Mouse (Mus musculus): ENCODE measurements around the gene Gmnn.
"Not testable (repeated sequence)": the region's sequence is repeated elsewhere in the genome, so short reads cannot be mapped to it uniquely, and the experiment has no call there.

The Gmnn gene

GRCm38 (mm10) chr13:24761403-24762227 lies at the start of gene Gmnn:
Gmnn (minus strand) TSS chr13:24761923.
- DNase-seq = peak; percentile 95

DNA sequence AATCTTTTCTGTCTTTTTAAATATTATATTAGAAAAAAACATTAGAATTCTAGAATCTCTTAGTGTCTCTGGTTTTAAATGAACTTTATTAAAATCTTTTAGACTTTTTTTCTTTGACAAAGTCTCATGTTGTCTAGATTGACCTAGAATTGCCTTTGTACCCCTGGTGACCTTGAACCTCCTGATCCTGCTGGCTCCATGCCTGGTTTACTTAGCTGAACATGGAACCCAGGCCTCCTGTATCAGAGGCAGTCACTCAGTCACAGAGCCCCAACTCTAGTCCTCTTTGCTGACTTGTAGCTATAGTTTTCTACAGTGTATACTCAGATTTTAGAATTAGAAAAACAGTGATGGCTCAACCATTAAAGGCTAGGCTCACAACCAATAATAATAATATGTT lies 44.4 kb upstream of the Gmnn start:
- no peak for DNase-seq

DNA sequence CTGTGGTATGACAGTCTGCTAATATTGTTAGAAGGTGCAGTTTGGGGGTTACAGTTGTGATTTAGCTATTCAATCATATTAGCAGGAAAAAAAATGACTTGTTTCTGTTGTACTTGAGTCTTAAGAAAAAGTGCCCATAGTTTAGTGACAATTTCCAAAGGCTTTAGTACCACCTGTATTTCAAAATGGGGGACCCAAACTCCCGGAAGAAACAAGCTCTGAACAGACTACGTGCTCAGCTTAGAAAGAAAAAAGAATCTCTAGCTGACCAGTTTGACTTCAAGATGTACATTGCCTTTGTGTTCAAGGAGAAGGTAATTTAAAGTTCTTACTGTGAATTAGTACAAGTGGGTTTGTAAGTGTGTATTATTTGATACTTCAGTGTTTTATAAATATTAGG lies 41.5 kb upstream of the Gmnn start:
- no peak for DNase-seq

DNA sequence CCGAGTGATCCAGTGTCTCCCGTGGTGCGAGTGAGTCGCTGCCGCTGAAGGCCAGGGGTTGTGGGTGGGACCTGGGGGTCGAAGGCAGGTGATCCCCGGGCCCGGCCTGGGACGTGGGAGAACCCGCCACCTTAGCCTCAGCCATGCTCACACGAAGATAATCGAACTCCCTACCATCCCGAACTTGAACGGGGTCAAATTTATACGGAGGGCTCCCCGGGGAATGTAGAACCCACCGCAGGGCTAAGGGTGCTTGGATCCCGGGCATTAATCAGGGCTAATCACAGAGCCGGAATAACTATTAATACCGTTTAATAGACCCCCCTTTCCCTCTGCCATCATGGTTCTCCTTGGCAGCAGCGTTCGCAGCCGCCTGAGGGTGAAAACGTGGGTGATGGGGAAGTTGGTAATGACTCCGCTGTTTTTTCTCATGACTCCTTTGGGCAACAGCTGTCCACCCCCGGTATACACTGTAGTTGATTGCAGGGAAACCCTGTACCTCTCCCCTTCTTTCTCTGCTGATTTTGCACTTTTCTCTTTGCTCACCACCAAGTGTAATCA lies 40.5 kb upstream of the Gmnn start:
- peak; percentile 46 for DNase-seq

DNA sequence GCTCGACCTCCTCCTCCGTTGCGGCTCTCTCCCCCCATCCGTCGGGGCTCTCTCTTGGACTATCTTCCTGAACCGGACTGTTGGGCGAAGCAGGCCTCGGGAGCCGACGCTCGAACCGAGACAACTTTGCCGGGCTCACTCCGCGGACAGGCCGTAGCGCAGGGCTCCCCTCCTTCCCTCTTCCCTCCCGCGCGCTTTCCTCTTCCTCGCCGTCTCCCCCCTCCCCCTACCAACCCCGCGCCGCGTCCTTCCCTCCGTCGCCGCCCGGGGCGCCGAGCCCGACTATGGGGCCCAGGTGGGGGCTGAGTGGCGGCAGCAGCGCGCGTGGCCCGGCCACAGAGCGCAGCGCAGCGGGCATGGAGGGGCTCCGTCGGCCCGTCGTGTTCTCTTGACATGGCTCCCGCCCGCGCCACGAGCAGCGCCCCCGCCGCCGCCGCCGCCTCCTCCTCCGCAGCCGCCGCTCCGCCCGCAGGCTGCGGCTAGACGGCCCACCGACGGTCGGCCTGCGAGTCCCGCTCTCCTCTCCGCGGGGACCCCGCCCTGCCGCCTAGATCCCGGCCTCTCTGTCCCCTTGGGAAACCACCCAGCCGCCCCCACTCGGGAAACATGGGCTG lies 39.7 kb upstream of the Gmnn start, which contains the start of gene BC005537:
BC005537 (plus strand) TSS at position 350 of the 614 bp plus-strand sequence.
- DNase-seq = peak; percentile 80

DNA sequence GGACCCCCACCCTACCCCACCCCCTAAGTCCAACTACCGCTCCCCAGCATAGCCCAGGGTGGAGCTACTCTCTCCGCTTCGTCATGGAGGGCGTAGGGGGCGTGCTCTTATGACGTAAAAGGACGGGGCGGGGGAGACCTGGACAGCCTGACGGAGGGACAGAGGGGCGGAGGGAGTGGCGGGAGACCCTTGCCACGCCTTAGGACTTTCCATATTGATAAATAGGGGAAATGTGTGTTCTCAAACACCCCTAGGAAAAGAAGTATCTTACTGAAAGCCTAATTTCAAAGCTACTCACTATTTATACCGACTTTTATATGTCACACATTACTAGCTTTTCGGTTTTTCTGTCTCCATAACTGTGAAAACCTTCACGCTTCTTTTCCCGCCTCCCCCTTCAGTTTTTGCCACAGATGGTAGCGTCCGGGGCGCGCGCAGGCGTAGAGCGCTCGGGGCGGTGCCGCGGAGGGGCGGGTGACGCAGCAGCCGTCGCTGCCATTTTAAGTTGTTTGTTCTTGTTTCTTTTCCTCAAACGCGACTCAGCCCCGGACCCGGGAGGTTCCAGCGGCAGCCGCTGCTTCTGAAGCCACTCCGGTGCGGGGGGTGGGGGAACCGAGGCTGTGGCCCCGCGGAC lies 39.1 kb upstream of the Gmnn start:
- peak; percentile 99 for DNase-seq

DNA sequence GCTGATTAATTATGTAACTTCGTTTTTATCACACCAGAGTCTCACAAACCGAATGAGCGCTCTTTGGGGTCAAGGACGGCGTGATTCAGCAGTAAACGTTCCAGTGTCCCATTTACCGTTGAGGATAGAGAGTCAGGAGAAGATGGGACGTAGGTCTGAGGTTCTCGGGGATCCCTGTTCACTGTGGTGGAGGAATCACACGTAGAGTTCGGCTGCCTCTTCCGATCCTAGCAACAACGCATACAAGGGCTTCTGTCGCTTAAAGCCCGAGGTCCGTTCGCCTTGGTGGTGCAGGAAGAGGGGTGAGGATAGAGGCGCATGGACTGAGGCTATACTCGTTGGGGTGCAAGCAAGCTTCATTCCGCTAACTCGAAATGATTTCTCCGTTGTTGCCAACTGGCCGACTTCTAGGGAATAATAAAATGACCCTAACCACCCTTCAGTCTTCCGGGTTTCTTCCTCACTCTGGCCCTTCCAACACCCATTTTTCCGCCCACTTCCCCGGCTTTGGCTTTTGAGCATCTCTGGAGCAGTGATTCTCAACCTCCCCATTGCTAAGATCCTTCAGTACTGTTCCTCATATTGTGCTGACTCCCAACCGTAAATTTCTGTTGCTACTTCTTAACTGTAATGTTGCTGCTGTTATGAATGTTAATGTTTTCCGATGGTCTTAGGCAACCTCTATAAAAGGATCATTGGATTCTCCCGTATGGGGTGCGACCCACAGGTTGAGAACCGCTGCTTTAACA lies 38.4 kb upstream of the Gmnn start:
- peak; percentile 52 for DNase-seq

GRCm38 (mm10) chr13:24799378-24799777 lies 37.7 kb upstream of the Gmnn start:
- DNase-seq = no peak

GRCm38 (mm10) chr13:24798686-24799085 lies 37.0 kb upstream of the Gmnn start:
- no peak for DNase-seq

DNA sequence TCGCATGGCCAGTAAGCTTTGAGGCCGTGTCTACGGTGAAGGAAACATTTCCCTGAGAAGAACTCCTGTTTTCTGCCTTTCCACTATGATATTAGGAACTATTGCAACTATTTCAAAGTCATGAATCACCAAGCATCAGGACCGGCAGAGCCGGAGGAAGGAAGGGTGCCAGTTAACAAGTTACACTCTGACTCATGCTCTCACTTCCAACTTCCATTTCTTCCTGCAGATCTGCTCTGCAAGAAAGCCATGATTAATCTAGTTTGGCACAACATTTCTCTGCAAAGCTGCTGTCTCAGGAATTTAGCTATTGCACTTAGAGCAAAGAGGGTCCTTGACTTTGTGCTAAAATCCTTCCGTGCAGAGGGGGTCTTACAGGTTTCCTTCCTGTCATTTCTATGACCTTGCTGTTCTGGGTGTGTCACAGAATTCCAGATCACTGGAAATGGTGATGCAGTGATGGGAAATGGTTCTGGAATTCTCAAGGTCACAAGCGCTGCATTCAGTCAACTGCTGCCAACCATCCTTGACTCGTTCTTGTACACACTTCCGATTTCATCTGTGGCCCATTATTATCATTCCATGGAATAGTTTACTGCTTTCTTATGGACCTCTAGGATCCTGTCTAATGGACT lies 30.8 kb upstream of the Gmnn start:
- DNase-seq = no peak

- DNase-seq = no peak
These were observed 29.6 kb upstream of the Gmnn start for GRCm38 (mm10) chr13:24791349-24791748.

DNA sequence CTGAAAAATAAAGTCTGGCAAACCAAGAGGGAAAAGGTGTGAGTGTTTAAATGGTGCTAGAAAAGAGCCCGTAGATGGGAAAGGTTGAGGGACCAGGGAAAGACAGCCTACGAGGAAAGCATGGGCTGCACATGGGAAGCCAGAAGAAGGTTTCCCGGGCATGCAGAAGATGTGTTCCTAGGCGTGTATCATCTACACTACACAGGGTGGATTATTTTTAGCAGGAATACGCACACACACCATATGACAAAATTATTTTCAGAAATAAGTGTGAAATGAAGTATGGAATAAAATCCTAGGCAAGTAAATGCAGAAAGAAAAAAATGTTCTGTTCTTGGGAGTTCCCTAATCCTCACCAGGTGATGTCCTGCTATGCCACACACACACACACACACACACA lies 25.8 kb upstream of the Gmnn start:
- DNase-seq = no peak

GRCm38 (mm10) chr13:24786014-24786490 lies 24.3 kb upstream of the Gmnn start:
- DNase-seq = peak; percentile 72

- DNase-seq = no peak
These were observed 20.2 kb upstream of the Gmnn start for GRCm38 (mm10) chr13:24781916-24782315.

- peak; percentile 33 for DNase-seq
These were observed 17.1 kb upstream of the Gmnn start for GRCm38 (mm10) chr13:24778706-24779380.

DNA sequence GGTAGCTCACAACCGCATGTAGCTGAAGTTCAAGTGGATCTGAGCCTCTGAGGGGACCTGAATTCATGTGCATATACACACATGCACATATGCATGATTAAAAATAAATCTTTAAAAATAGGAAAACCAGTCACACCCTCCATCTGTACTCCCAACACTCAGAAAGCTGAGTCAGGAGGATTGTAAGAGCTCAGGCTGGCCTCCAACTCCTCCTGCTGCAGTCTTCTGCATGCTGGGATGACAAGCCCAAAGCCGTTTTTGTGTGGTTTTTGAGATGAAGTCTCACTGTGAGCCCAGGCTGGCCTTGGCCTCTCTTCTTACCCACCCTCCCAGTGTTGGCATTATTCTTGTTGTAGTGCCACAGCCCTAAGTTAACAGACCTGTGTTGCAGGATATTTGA lies 16.3 kb upstream of the Gmnn start:
- DNase-seq = no peak

DNA sequence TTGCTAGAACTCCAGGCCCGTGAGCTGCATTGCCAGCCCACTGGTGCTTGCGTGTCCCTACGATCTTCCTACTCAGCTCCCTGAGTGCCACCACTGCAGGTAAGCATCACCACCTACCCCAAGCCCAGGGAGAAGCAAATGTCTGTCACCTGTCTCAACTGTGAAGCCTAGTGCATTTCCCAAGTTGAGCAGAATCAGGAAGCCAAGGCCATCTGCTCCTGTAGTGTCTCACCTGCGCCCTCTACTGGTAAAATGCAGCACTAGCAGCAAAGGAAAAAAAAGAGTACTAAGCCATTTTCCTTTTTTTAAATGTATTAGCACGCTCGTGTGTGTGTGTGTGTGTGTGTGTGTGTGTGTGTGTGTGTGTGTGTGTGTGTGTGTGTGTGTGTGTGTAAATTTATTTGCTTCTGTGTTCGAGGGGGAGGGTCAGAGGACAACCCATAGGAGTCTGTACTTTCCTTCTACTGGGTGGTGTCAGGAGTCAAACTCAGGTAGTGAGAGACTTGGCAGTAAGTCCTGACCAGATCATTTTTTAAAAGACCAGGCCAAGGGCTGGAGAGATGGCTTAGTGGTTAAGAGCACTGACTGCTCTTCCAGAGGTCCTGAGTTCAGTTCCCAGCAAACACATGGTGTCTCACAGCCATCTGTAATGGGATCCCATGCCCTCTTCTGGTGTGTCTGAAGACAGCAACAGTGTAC lies 14.6 kb upstream of the Gmnn start:
- DNase-seq = peak; percentile 73

DNA sequence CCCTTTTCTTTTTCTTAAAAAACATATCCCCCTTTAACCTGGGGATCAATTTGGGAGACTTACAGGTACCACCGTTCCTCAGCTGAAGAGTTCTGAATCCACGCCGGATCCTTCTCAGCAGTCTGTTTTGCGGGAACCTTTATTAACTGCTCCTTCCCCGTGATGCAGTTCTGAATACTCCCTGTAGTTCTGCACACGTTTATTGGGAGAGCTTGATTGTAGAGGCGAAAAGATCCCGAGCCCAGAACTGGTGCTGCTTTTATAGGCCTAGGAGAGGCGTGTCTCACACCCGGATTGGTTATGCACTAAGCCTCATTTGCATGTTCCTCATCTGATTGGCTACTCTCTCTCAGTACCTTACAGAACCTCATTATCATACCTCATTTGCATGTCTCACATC lies 9.8 kb upstream of the Gmnn start:
- DNase-seq = not testable (repeated sequence)

GRCm38 (mm10) chr13:24767809-24768208 lies 6.1 kb upstream of the Gmnn start:
- DNase-seq = not testable (repeated sequence)

GRCm38 (mm10) chr13:24762254-24762653 lies 531 bp upstream of the Gmnn start:
- no peak for DNase-seq

- DNase-seq = no peak
These were observed 680 bp downstream of the Gmnn start for GRCm38 (mm10) chr13:24761083-24761402.
